Mouse (Mus musculus): ENCODE data around the gene Rnf114.

Rnf114 gene

GRCm38 (mm10) chr2:167539536-167540476, 47.4 kb downstream of the Rnf114 start:
- in situ Hi-C loops (cut with MboI, MseI), result no loop called here

GRCm38 (mm10) chr2:167540477-167541110, 48.1 kb downstream of the Rnf114 start:
- in situ Hi-C loops (cut with MboI, MseI), result no loop called here

- in situ Hi-C loops (cut with MboI, MseI), result no loop called here
Measured at GRCm38 (mm10) chr2:167541324-167541723, 48.9 kb downstream of the Rnf114 start.

GRCm38 (mm10) chr2:167541761-167542160, 49.3 kb downstream of the Rnf114 start:
- in situ Hi-C loops (cut with MboI, MseI), result no loop called here

GRCm38 (mm10) chr2:167542361-167542760, 49.9 kb downstream of the Rnf114 start:
- in situ Hi-C loops (cut with MboI, MseI), result no loop called here

- in situ Hi-C loops (cut with MboI, MseI), result no loop called here
Measured at GRCm38 (mm10) chr2:167543121-167544003, 50.9 kb downstream of the Rnf114 start.

GRCm38 (mm10) chr2:167544004-167544356, 51.5 kb downstream of the Rnf114 start:
- in situ Hi-C loops (cut with MboI, MseI), result no loop called here

GRCm38 (mm10) chr2:167544456-167544855, 52.0 kb downstream of the Rnf114 start:
- in situ Hi-C loops (cut with MboI, MseI), result no loop called here

GRCm38 (mm10) chr2:167546447-167547195, 54.2 kb downstream of the Rnf114 start:
- in situ Hi-C loops (cut with MboI, MseI), result no loop called here

GRCm38 (mm10) chr2:167547444-167547843, 55.0 kb downstream of the Rnf114 start:
- in situ Hi-C loops (cut with MboI, MseI), result no loop called here

GRCm38 (mm10) chr2:167548961-167549360, 56.5 kb downstream of the Rnf114 start:
- in situ Hi-C loops (cut with MboI, MseI), result no loop called here

GRCm38 (mm10) chr2:167550341-167550854, 58.0 kb downstream of the Rnf114 start:
- in situ Hi-C loops (cut with MboI, MseI), result loop anchor here (10.0 kb wide), 1 partner anchor 1986 kb away; no protein-coding TSS in a partner anchor

- in situ Hi-C loops (cut with MboI, MseI), result loop anchor here (10.0 kb wide), 1 partner anchor 1987 kb away; no protein-coding TSS in a partner anchor
Measured at GRCm38 (mm10) chr2:167551342-167551920, 59.0 kb downstream of the Rnf114 start.

- in situ Hi-C loops (cut with MboI, MseI), result loop anchor here (10.0 kb wide), 1 partner anchor 1987 kb away; no protein-coding TSS in a partner anchor
Measured at GRCm38 (mm10) chr2:167552292-167552691, 59.8 kb downstream of the Rnf114 start.

GRCm38 (mm10) chr2:167552927-167553402, 60.5 kb downstream of the Rnf114 start:
- in situ Hi-C loops (cut with MboI, MseI), result loop anchor here (10.0 kb wide), 1 partner anchor 1988 kb away; no protein-coding TSS in a partner anchor

GRCm38 (mm10) chr2:167555766-167556165, 63.3 kb downstream of the Rnf114 start:
- in situ Hi-C loops (cut with MboI, MseI), result loop anchor here (10.0 kb wide), 1 partner anchor 1991 kb away; no protein-coding TSS in a partner anchor

- in situ Hi-C loops (cut with MboI, MseI), result loop anchor here (10.0 kb wide), 1 partner anchor 1995 kb away; no protein-coding TSS in a partner anchor
Measured at GRCm38 (mm10) chr2:167559413-167559812, 67.0 kb downstream of the Rnf114 start.

- in situ Hi-C loops (cut with MboI, MseI), result no loop called here
Measured at GRCm38 (mm10) chr2:167562101-167562500, 69.7 kb downstream of the Rnf114 start.

- in situ Hi-C loops (cut with MboI, MseI), result no loop called here
Measured at GRCm38 (mm10) chr2:167563035-167563434, 70.6 kb downstream of the Rnf114 start.

GRCm38 (mm10) chr2:167563703-167564102, 71.3 kb downstream of the Rnf114 start:
- in situ Hi-C loops (cut with MboI, MseI), result no loop called here

All from T-helper 2 cell (primary cell).